Mouse (Mus musculus) kidney, adult 8-10 months (tissue): ENCODE results near the gene Rbm43.

Source experiments
- DNase-seq, 2 experiments: peaks; one replicate each; pipeline ENCODE4 v3.0.0; 2022

The Rbm43 gene

DNA sequence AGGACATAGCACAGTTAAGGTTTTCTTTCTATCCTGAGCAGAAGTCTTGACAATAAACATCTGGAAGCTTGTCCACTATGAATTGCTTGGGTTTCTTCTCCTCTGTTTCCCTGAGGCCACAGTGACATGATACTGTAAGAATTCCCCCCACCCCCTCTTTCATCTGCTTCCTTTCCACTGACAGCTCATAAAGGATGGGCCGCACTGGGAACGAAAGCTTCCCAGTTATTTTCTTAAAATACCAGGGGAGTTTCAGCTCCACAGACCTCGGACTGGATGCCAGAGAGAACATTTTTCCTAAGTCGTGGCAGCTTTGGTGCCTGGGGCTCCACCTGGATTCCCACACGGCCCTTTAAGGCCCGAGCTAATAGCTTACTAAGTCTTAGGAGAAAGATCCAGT is 22.2 kb downstream of the Rbm43 start:
- no peak for DNase-seq

DNA sequence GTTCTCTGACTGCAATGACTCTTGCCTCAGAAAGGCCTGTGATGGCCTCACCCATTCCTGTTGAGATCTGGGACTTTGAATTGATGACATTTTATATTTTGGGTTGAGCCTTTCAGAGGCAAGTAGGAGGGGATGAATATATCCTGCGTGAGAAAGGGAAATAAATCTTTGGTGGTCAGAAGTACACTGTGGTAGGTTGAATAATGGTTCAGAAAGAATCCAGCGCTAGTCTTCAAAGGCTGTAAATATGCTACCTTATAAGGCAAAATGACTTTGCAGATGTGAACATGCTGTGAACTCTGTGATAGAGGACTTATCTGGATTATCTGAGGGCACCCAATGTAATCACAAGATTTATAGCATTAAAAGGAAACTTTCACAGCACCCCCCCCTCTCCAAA is 23.1 kb downstream of the Rbm43 start:
- DNase-seq: no peak

DNA sequence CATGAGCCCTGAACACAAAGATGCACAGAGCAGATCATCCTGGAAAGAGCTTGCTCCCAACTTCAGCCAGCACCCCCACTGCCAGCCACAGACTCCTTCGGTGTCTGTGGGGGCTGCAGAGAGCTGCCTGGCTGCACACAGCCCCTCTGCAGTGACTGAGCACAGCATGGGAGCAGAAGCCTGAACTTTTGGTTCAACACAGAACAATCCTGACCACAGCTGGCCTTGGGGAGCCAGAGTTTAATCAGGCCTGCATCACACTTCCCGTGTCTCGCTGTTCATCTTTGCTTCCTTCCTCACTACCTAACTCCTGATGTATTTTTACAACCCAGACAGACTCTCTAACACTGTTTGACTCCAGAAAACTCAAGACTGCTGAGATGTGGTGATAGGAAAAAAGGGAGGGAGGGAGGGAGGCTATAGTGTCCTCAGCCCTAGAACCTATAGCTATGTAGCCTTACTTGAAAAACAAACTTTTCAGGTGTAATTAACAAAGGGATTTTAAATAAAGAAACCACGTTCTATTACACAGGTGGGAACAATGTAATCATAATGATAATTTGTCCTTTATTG is 27.3 kb downstream of the Rbm43 start:
- DNase-seq: no peak

GRCm38 (mm10) chr2:51905637-51906036 is 29.3 kb downstream of the Rbm43 start:
- DNase-seq: no peak

DNA sequence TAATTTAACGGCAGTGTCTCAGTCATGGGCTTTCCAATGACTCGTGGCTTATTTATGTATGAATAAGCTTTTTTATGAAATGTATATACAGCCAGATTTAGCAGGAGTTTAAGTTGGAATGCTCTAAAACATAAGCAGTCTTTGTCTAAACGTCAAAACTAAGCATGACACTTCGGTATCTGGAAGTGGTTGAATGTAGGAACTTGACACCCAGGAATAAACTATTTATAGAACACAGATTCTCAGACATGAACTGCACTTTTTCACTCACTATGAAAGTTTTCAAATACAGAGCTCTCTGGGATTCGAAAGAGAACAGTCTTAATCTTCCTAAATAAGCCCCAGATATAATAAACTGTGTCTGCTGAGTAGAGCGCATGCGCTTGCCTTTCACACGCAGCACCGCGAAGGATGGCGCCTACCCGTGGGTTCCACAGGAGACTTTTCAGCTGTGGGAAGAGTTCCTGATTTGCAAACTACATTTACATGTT is 42.5 kb downstream of the Rbm43 start:
- no peak for DNase-seq

- no peak for DNase-seq
These were observed 44.0 kb downstream of the Rbm43 start for GRCm38 (mm10) chr2:51890961-51891360.

DNA sequence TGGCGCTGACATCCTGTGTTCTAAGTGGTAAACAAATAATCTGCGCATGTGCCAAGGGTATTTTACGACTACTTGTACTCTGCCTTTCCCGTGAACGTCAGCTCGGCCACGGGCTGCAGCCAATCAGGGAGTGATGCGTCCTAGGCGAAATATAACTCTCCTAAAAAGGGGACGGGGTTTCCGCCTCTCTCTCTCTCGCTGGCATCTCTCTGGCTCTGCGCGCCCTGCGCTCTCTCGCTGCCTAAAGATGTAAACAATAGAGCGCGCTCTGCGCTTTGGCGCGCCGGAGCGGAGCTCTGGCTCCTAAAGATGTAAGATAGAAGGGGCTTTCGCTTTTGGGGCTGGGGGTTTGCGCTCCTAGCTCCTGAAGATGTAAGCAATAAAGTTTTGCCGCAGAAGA is 44.8 kb downstream of the Rbm43 start:
- peak; percentile 9 to 15 for DNase-seq

GRCm38 (mm10) chr2:51880143-51880542 is 54.8 kb downstream of the Rbm43 start:
- no peak for DNase-seq
